Mouse (Mus musculus) hindlimb bud, embryonic 11.5 days (tissue): ENCODE measurements around the gene Fgd3.

Experiments used
- DNase-seq: peaks from one replicate; pipeline ENCODE4 v3.0.0-alpha.2; 2012; ENCODE audit warnings: low read depth, low spot score; ENCODE audit errors: extremely low spot score

Fgd3 gene

GRCm38 (mm10) chr13:49308206-49308605 is 11.9 kb downstream of the Fgd3 start:
- DNase-seq = no peak

DNA sequence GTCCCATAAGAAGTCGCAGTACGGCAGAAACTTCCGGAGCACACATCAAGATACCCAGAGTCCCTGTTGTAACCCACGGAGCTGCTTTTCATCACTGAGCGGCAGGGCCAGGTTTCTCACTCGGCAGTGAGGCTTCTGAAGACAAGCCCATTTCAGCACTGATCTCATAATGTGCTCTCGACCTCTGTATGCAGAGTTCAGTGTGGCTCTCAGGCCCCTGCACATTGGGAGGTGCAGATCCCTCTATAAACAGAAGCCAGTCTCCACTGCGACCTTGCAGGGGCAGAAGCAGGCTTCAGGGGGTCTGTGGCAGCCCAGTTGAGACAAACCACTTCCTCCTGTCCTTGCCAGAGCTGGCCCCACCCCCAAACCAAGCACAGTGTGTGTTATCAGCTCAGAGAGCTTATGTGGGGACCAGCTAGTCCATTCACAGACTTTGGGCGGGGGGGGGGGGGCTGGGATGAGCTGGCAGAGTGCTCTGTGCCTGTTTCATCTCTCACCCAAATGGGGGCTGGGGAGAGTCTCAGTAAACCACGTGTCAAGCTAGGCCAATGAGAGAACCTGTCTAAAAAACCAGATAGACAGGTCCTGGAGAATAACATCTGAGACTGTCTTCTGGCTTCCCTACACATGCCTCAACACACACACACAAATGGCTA is 12.7 kb downstream of the Fgd3 start:
- DNase-seq = no peak

DNA sequence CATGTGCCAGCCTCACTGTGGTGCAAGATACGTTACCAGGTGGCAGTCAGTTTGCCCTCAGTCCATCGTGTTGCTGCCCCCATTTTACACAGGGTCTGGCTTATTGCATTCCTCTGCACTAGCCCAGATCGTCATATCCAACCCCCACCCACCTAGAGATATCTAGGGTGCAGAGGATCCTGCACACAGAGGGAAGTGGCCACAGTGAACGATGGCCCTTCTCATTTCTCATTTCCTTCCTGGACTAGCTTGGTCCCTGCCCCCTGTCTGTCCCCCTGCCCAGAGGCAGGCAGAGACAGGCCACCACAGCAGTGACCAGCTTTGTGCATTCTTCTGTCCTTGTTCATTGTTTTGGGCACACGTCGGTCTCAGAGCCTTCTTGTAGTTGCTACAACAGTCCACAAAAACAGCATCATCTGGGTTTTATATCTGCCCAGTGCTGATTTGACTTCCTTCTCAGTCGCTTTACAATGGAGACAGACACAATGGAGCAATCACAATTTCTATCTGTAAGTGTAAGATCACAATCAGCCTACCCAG is 13.3 kb downstream of the Fgd3 start:
- DNase-seq = no peak

- no peak for DNase-seq
Measured at GRCm38 (mm10) chr13:49300771-49301170, 19.3 kb downstream of the Fgd3 start.

GRCm38 (mm10) chr13:49298514-49299381 is 21.4 kb downstream of the Fgd3 start:
- no peak for DNase-seq

DNA sequence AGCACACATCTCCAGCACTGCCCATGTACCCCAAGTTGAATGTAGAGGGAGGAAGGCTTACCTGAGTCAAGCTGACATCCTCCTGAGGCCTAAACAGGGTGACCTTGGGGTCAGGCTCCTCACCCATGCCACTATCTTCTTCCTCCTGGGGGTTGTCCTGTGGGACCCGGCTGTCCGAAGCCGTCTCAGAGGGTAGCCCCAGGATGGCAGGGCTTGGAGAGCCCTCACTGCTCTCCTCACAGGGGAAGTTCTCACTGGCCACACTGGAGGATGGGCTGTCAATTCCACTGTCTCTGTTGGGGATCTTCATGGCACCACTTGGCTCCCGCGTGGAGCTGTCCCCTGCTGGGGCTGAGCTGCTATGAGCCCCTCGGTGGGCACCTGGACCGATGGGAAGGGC is 23.8 kb downstream of the Fgd3 start:
- DNase-seq = no peak

GRCm38 (mm10) chr13:49294108-49294507 is 26.0 kb downstream of the Fgd3 start:
- no peak for DNase-seq

DNA sequence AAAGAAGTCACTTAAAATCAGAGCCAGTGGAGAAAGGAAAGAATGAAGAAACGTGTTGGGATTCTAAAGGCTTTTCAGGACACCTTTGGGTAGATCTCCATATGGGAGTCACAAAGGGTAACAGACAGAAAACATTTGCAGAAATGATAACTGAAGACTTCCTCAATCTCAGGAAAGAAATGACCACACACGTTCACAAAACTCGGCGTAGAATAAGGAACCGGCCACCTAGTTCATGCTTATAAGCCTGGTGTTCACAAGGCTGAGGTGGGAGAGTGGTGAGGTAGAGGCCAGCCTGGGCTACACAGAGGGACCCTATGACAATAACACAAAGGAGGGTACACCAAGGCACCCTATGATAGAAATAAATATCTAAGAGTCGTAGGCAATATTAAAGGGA is 28.2 kb downstream of the Fgd3 start:
- DNase-seq = no peak

DNA sequence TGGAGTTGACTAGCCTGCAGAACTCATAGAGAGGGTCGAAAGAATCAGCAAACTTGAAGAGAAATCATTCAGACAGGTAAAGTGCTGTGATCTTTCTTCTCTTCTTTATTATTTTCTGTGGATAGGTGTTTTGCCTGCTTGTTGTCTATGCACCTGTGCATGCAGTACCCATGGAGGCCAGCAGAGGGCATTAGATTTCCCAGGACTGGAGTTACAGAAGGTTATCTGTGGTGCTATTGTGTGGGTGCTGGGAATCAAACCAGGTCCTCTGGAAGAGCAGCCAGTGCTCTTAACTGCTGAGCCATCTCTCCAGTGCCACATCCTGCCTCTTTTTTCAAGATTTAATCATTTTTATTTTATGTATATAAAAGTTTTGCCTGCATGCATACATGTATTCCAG is 28.7 kb downstream of the Fgd3 start:
- DNase-seq = no peak

DNA sequence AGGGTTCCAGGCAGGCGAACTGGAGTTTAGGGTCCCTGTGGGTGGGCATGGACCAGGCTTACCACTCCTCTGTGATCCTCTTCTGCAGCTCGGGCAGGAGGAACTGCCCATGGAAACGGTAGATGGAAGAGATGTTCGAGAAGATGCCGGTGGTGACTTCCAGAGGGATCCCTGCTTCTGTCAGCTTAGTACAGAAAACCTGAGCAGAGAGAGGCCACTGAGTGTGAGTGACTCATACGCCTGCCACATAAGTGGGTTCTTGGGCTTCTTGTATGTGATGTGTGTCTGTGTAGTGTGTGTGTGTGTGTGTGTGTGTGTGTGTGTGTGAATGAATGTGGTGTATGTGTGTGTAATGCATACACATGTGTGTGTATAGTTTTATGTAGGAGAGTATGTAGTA is 32.9 kb downstream of the Fgd3 start:
- no peak for DNase-seq

GRCm38 (mm10) chr13:49286750-49287149 is 33.4 kb downstream of the Fgd3 start:
- no peak for DNase-seq

- no peak for DNase-seq
Measured at GRCm38 (mm10) chr13:49283686-49284085, 36.4 kb downstream of the Fgd3 start.

- DNase-seq = no peak
Measured at GRCm38 (mm10) chr13:49282168-49282567, 37.9 kb downstream of the Fgd3 start.

DNA sequence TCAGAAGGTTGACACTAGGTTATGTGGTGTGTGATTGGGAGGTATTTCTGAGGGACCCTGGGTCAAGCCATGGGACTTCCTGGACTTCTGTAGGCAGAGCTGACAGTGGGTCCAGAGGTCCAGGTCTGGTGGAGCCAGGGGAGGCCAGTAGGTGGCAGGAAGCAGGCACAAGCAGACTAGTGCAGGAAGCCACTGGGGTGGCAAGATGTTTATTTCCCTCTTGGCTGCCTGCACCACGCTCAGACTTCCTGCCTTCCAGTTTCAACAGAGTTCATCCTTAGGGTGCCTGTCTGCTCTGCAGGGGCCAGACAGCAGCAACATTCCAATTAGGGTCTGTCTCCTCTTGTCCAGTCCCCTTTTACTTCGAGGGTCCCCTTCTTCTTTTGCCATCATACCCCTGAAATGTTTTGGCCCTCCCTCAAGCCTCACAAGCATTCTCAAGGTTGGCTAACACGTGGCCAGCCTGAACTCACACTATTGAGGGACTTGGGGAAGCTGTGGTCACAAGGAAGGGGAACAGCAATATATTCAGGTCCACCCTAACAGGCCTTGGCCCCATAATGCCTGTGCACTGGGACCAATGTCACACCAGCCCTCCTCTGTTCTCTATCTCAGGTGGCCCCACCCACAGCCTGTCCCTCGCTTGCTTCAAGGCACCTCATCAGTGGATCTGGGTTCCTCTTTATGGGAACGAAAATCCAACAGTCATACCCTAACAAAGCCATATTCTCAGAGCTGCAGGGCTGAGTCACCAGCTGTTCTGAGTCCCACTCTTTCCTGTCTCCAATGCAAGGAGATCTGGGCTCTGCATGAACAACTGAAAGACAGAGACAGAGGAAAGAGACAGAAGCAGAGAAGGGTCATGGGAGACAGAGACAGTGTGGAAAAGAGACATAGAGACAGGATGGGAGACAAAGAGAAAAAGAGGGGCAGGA is 48.0 kb downstream of the Fgd3 start:
- DNase-seq = no peak

DNA sequence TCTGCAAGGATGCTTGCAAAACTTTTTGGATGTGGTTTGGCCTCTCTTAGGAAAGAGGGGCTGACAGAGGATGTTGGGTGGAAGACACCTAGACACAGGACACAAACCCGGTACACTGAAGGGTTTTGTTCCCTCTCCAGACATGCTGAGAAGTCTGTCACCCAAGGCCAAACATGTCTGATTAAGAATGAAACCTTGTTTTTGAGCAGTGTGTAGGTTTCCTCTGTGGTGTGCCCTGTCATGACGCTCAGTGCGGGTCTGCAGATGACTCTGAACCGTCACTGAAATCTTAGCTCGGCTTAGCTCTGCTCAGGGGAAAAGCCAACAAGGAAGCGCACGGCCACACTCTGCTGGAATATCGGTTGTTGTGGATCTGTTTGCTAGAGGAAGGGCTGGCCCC is 49.6 kb downstream of the Fgd3 start:
- DNase-seq = no peak

DNA sequence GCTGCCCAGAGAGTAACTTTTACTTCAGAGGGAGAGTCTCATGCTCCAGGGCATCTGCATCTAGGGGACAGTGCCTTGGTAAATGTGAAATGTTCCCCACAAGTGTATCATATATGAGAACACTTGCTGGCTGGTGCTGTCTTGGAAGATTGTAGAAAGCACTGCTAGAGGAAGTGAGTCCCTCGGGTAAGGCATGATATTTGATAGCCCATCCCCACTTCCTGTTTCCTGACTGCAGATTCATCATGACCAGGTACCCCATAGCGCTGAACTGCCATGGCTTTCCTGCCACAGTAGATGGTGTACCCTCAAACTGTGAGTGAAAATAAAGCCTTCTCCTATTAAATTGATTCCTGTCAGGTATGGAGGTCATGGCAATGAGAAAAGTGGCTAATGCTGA is 52.5 kb downstream of the Fgd3 start:
- DNase-seq = no peak

DNA sequence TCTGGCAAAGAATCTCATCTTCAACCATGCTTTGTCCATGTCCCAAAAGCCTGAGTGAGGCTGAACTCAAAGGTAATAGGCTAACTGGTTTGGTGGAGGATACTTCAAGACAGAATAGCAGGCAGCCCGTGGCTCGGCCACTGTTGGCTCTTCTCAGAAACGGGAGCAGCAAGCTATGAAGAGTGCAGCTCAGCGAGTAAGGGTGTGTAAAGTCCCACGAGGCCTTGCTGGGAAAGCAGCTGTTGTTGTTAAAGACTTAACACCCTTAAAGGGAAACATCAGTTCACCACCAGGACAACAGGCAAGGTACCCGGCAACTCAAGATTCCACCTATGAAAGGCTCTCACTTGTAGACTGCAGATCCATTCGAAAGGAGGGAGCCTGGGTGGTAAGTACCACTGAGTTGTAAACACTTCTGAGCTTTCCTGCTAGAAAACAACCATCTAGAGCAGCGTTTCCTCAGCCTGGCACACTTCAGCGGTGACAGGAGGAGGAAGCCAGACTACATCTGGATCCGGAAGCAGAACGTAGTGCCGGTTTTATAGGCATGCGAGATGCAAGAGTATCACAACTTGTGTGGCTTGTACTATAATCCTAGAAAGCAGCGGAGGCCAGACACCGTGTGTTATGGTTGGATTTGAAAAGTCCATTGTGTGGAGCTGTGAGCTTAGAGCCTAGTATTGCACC is 59.9 kb downstream of the Fgd3 start:
- DNase-seq = no peak

- DNase-seq = no peak
Measured at GRCm38 (mm10) chr13:49257819-49258313, 62.2 kb downstream of the Fgd3 start.

- no peak for DNase-seq
Measured at GRCm38 (mm10) chr13:49252746-49253145, 67.4 kb downstream of the Fgd3 start.

GRCm38 (mm10) chr13:49252113-49252512 is 68.0 kb downstream of the Fgd3 start:
- DNase-seq = no peak
